In genomic region chr4:100758265-100758898, GRCm38 (mm10) we compare ENCODE assay signal across 27 mouse cellular contexts. TPM values are rescaled to one million over a fixed set of nuclear protein-coding genes. Genes with fewer than 3 reads are reported as not detected.
DNase-seq lines count a peak whose midpoint lies in the region; ATAC-seq and TF ChIP-seq lines count a peak whose summit lies in the region.
"Had no signal": no experiment of that assay in that cellular context is flagged by ENCODE, and none has a peak within 500 bp of the region (broad histone marks: within the 10 kb centered on the region; RNA-seq: fewer than 3 reads in every experiment).

No protein-coding gene starts in this region.

- 70% methylated on average over 6 of the region's 6 CpGs for WGBS in hindbrain, embryonic 15.5 days
- 74% methylated on average over 6 of the region's 6 CpGs for WGBS in hindbrain, embryonic 14.5 days
- 71% methylated on average over 6 of the region's 6 CpGs for WGBS in midbrain, postnatal 0 days
- 84% methylated on average over 6 of the region's 6 CpGs for WGBS in midbrain, embryonic 14.5 days
- WGBS in embryonic facial prominence, embryonic 14.5 days, result 43% methylated on average over 6 of the region's 6 CpGs

- no peak for TF ChIP-seq CTCF in midbrain, postnatal 0 days (IDR thresholded peaks at IDR 0.05)

- no peaks in the 10 kb centered on the region for H3K9me3 ChIP-seq in hindbrain, embryonic 15.5 days
- H3K9me3 ChIP-seq in hindbrain, embryonic 14.5 days (ENCODE audit: control insufficient read depth, low read length), result no peaks in the 10 kb centered on the region
- H3K9me3 ChIP-seq in midbrain, postnatal 0 days (ENCODE audit: low read length), result no peaks in the 10 kb centered on the region
- no peaks in the 10 kb centered on the region for H3K9me3 ChIP-seq in midbrain, embryonic 14.5 days (ENCODE audit: control insufficient read depth, low read length)
- no peaks in the 10 kb centered on the region for H3K9me3 ChIP-seq in embryonic facial prominence, embryonic 14.5 days (ENCODE audit: control insufficient read depth, low read length)
- H3K9me3 ChIP-seq: forebrain, embryonic 10.5 days; forebrain, embryonic 13.5 days; heart, embryonic 12.5 days; heart, embryonic 15.5 days; hindbrain, embryonic 10.5 days; hindbrain, embryonic 13.5 days had no signal

- H3K9ac ChIP-seq in hindbrain, embryonic 15.5 days, result no peak overlapping the region
- H3K9ac ChIP-seq in hindbrain, embryonic 14.5 days, result no peak overlapping the region
- H3K9ac ChIP-seq in midbrain, postnatal 0 days (replicated peaks; ENCODE audit: low read length, poor library complexity, severe bottlenecking), result no peak overlapping the region
- no peak overlapping the region for H3K9ac ChIP-seq in midbrain, embryonic 14.5 days (replicated peaks; ENCODE audit: low read length)
- H3K9ac ChIP-seq in embryonic facial prominence, embryonic 14.5 days (ENCODE audit: low read depth, low read length), result no peak overlapping the region
- H3K9ac ChIP-seq: forebrain, embryonic 13.5 days; heart, embryonic 12.5 days; heart, embryonic 15.5 days; hindbrain, embryonic 13.5 days had no signal

- ATAC-seq in hindbrain, embryonic 15.5 days (ENCODE audit: low FRiP score, low read depth), result no peak
- no peak for ATAC-seq in hindbrain, embryonic 14.5 days (ENCODE audit: low FRiP score)
- ATAC-seq in midbrain, postnatal 0 days (ENCODE audit: low FRiP score), result no peak
- no peak for ATAC-seq in midbrain, embryonic 14.5 days (ENCODE audit: low FRiP score, low TSS enrichment)
- peak; percentile 71 for ATAC-seq in embryonic facial prominence, embryonic 14.5 days (ENCODE audit: low read depth)
- ATAC-seq: activated CD4-positive, CD25-positive, alpha-beta regulatory T cell, adult 4 months; CD4-positive, CD25-positive, alpha-beta regulatory T cell, adult 4 months; forebrain, embryonic 13.5 days; forebrain, embryonic 16.5 days; intestine, postnatal 0 days had no signal

- no peak overlapping the region for H3K4me3 ChIP-seq in hindbrain, embryonic 15.5 days
- H3K4me3 ChIP-seq in hindbrain, embryonic 14.5 days (replicated peaks; ENCODE audit: low read length), result no peak overlapping the region
- H3K4me3 ChIP-seq in midbrain, postnatal 0 days (ENCODE audit: low read depth, low read length), result no peak overlapping the region
- no peak overlapping the region for H3K4me3 ChIP-seq in midbrain, embryonic 14.5 days (replicated peaks; ENCODE audit: low read depth, low read length)
- H3K4me3 ChIP-seq in embryonic facial prominence, embryonic 14.5 days (ENCODE audit: low read depth, low read length), result no peak overlapping the region
- H3K4me3 ChIP-seq: forebrain, embryonic 10.5 days; forebrain, embryonic 13.5 days; heart, embryonic 12.5 days; heart, embryonic 15.5 days; hindbrain, embryonic 10.5 days; hindbrain, embryonic 13.5 days had no signal

- H3K4me2 ChIP-seq in hindbrain, embryonic 15.5 days, result no peak overlapping the region
- H3K4me2 ChIP-seq in hindbrain, embryonic 14.5 days (replicated peaks), result no peak overlapping the region
- H3K4me2 ChIP-seq in midbrain, postnatal 0 days (ENCODE audit: low read depth, low read length, poor library complexity, severe bottlenecking), result no peak overlapping the region
- no peak overlapping the region for H3K4me2 ChIP-seq in midbrain, embryonic 14.5 days (ENCODE audit: low read length)
- no peak overlapping the region for H3K4me2 ChIP-seq in embryonic facial prominence, embryonic 14.5 days (ENCODE audit: low read depth, low read length)
- H3K4me2 ChIP-seq: forebrain, embryonic 13.5 days; heart, embryonic 12.5 days; heart, embryonic 15.5 days; hindbrain, embryonic 13.5 days had no signal

- no peaks in the 10 kb centered on the region for H3K27me3 ChIP-seq in hindbrain, embryonic 15.5 days
- no peaks in the 10 kb centered on the region for H3K27me3 ChIP-seq in hindbrain, embryonic 14.5 days (ENCODE audit: control insufficient read depth, insufficient read depth, low read length)
- no peaks in the 10 kb centered on the region for H3K27me3 ChIP-seq in midbrain, postnatal 0 days (ENCODE audit: insufficient read depth, low read length)
- no peaks in the 10 kb centered on the region for H3K27me3 ChIP-seq in midbrain, embryonic 14.5 days (ENCODE audit: control insufficient read depth, insufficient read depth, low read length)
- H3K27me3 ChIP-seq in embryonic facial prominence, embryonic 14.5 days (replicated peaks; ENCODE audit: control insufficient read depth, insufficient read depth, low read length), result no peaks in the 10 kb centered on the region
- H3K27me3 ChIP-seq: forebrain, embryonic 13.5 days; hindbrain, embryonic 13.5 days had no signal

- H3K36me3 ChIP-seq in hindbrain, embryonic 15.5 days, result no peaks in the 10 kb centered on the region
- no peaks in the 10 kb centered on the region for H3K36me3 ChIP-seq in hindbrain, embryonic 14.5 days (replicated peaks; ENCODE audit: control insufficient read depth, insufficient read depth)
- H3K36me3 ChIP-seq in midbrain, postnatal 0 days (ENCODE audit: insufficient read depth, low read length), result no peaks in the 10 kb centered on the region
- H3K36me3 ChIP-seq in midbrain, embryonic 14.5 days (ENCODE audit: control insufficient read depth, insufficient read depth, low read length), result no peaks in the 10 kb centered on the region
- H3K36me3 ChIP-seq in embryonic facial prominence, embryonic 14.5 days (ENCODE audit: control insufficient read depth, insufficient read depth, low read length), result no peaks in the 10 kb centered on the region
- H3K36me3 ChIP-seq: forebrain, embryonic 10.5 days; heart, embryonic 12.5 days; heart, embryonic 15.5 days; hindbrain, embryonic 10.5 days; hindbrain, embryonic 13.5 days had no signal

- no peak for DNase-seq in hindbrain, embryonic 14.5 days (ENCODE audit: low spot score)
- peak; percentile 5 for DNase-seq in midbrain, postnatal 0 days (ENCODE audit: low spot score)
- DNase-seq in midbrain, embryonic 14.5 days, result no peak
- DNase-seq in embryonic facial prominence, embryonic 14.5 days (ENCODE audit: low spot score), result peak; percentile 81
- DNase-seq in layer of hippocampus, postnatal 25 days (ENCODE audit: extremely low spot score in 1 of 2, low spot score in 1 of 2), result no peak
- no peak for DNase-seq in thymus, postnatal 14 days
- DNase-seq: adrenal gland, adult 8-10 months; adrenal gland, postnatal 25 days; cerebellum, adult 11-12 months; cerebellum, adult 8-10 months; cerebellum, postnatal 10 days; cerebellum, postnatal 36 days; gastrocnemius, postnatal 10 days; gastrocnemius, postnatal 36 days; heart, postnatal 10 days; heart, postnatal 36 days had no signal

- H3K4me1 ChIP-seq in hindbrain, embryonic 15.5 days (replicated peaks), result no peaks in the 10 kb centered on the region
- no peaks in the 10 kb centered on the region for H3K4me1 ChIP-seq in hindbrain, embryonic 14.5 days (replicated peaks; ENCODE audit: control insufficient read depth, insufficient read depth, low read length)
- H3K4me1 ChIP-seq in midbrain, postnatal 0 days (ENCODE audit: insufficient read depth, low read length), result no peaks in the 10 kb centered on the region
- no peaks in the 10 kb centered on the region for H3K4me1 ChIP-seq in midbrain, embryonic 14.5 days (ENCODE audit: control insufficient read depth, insufficient read depth, low read length)
- no peaks in the 10 kb centered on the region for H3K4me1 ChIP-seq in embryonic facial prominence, embryonic 14.5 days (ENCODE audit: control insufficient read depth, insufficient read depth, low read length)
- H3K4me1 ChIP-seq: forebrain, embryonic 10.5 days; forebrain, embryonic 13.5 days; heart, embryonic 12.5 days; heart, embryonic 15.5 days; hindbrain, embryonic 10.5 days; hindbrain, embryonic 13.5 days had no signal

- H3K27ac ChIP-seq in hindbrain, embryonic 15.5 days (replicated peaks), result 0 out of 2 replicates have a peak overlapping the region, but pooled peaks have one; percentile 5
- no peak overlapping the region for H3K27ac ChIP-seq in hindbrain, embryonic 14.5 days
- no peak overlapping the region for H3K27ac ChIP-seq in midbrain, postnatal 0 days (ENCODE audit: low read depth, low read length)
- H3K27ac ChIP-seq in midbrain, embryonic 14.5 days (replicated peaks; ENCODE audit: low read depth, low read length), result no peak overlapping the region
- no peak overlapping the region for H3K27ac ChIP-seq in embryonic facial prominence, embryonic 14.5 days (replicated peaks; ENCODE audit: low read depth, low read length)
- H3K27ac ChIP-seq: forebrain, embryonic 10.5 days; forebrain, embryonic 13.5 days; heart, embryonic 15.5 days; hindbrain, embryonic 10.5 days; hindbrain, embryonic 13.5 days had no signal

RNA-seq across cellular contexts. Expression of gene Cachd1, which starts 18.1 kb away (rescaled TPM):
- 21.9 and 24.8 TPM in 2 replicates for polyA plus RNA-seq in hindbrain, embryonic 15.5 days (2015; fragmentation: Nextera tagmentation; extraction: Ambion mirVana)
- 21.6 and 28.5 TPM in 2 replicates for polyA plus RNA-seq in hindbrain, embryonic 14.5 days (2014; fragmentation: Nextera tagmentation; extraction: Ambion mirVana)
- total RNA-seq in midbrain, postnatal 0 days (2014; rRNA removed), result 52.2 and 59.8 TPM in 2 replicates
- 25.1 and 26.5 TPM in 2 replicates for polyA plus RNA-seq in midbrain, postnatal 0 days (2015; fragmentation: Nextera tagmentation; extraction: Ambion mirVana)
- polyA plus RNA-seq in midbrain, embryonic 14.5 days (2014; fragmentation: Nextera tagmentation; extraction: Ambion mirVana), result 50.0 TPM in 2 replicates
- 25.2 and 33.3 TPM in 2 replicates for polyA plus RNA-seq in embryonic facial prominence, embryonic 14.5 days (2014; fragmentation: Nextera tagmentation; extraction: Ambion mirVana)
- total RNA-seq in layer of hippocampus, postnatal 25 days (2021), result 10 to 100 TPM; 30.0 to 32.0 TPM
- polyA plus RNA-seq: activated CD4-positive, CD25-positive, alpha-beta regulatory T cell, adult 4 months; CD4-positive, CD25-positive, alpha-beta regulatory T cell, adult 4 months had no signal

Comparison
In these comparisons a context has a peak if more than half of its experiments do, and no peak if none do; other contexts are left out.
1. DNase-seq: peak in midbrain, postnatal 0 days (single experiment) and embryonic facial prominence, embryonic 14.5 days (single experiment); none in hindbrain, embryonic 14.5 days (single experiment), midbrain, embryonic 14.5 days (single experiment), layer of hippocampus, postnatal 25 days (0 of 2) and thymus, postnatal 14 days (single experiment).